Mouse (Mus musculus) lung, postnatal 0 days (tissue): ENCODE data around the gene Atp13a2.

Experiments
- CTCF ChIP-seq: IDR thresholded peaks from 2 replicates; pipeline ENCODE4 v1.5.1; 2016; ENCODE audit warnings: antibody characterized with exemption, mild to moderate bottlenecking
- EP300 ChIP-seq: IDR thresholded peaks from 2 replicates; pipeline ENCODE4 v1.6.1; 2016; ENCODE audit warnings: antibody characterized with exemption, mild to moderate bottlenecking, control low read depth

DNA sequence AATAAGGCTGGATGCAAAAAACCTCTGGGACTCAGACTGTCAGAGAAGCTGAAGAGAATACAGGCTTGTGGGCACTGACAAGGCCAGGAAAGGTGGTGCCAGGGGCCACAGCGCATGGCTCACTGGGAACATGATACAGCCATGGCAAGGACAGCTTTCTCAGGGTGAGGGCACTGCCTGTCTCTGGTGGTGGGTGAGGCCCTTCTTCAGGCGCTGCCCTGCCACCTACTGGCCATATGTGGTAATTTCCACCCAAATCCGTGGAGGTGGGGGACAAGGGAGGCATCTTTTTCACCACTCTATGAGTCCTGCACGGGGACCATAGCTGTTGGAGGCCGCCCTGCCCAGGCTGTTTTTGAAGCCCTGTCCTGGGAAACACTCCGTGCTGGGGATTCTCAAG lies 45.1 kb downstream of the Atp13a2 start:
- TF ChIP-seq CTCF (peak; percentile 98), EP300 (no peak)
